Mouse (Mus musculus) cerebellum, adult (tissue): ENCODE measurements around the gene Gm20388.
"Not testable (repeated sequence)": the region's sequence is repeated elsewhere in the genome, so short reads cannot be mapped to it uniquely, and the experiment has no call there.

Source experiments
- ATAC-seq: cut with Nextera tagmentation; 2 replicates; pipeline ENCODE4 v1.9.2; 2017; ENCODE audit warnings: mild to moderate bottlenecking, moderate library complexity, mixed read lengths; ENCODE audit not compliant: insufficient number of reproducible peaks, low FRiP score, low TSS enrichment

The Gm20388 gene

DNA sequence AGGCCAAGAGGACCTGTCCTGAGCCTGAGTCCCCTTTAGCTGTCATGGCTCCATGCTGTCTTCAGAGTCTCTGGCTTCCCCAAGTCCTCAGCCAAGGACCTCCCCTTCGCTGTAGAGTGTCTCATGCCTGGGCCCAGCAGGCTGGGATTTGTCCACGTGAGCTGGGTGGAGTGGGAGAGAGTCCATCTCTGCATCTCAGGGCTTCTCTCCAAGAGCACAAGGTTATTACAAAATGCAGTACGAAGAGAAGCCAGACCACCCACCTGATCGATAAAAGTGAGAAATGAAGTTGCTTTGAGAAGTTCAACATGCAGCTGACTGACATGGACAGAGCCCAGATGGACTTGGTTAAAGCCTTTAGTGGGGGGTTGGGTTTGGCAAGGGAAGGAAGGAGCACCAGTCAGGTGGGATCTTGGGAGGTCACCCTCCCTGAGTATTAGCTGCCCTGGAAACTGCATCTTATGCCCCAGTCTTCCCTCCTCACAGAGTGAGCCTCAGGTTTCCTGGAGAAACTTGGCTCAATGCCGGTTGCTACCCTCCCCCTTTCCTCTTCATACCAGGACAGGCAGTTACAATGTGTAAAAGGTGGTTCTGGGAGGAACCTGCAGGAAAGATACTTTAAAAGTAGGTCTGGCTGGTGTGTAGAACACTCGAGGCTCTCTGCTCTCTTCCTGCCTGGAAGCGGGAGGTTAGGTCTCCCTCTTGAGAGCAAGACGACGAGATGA lies 2705.7 kb downstream of the Gm20388 start:
- ATAC-seq = no peak

DNA sequence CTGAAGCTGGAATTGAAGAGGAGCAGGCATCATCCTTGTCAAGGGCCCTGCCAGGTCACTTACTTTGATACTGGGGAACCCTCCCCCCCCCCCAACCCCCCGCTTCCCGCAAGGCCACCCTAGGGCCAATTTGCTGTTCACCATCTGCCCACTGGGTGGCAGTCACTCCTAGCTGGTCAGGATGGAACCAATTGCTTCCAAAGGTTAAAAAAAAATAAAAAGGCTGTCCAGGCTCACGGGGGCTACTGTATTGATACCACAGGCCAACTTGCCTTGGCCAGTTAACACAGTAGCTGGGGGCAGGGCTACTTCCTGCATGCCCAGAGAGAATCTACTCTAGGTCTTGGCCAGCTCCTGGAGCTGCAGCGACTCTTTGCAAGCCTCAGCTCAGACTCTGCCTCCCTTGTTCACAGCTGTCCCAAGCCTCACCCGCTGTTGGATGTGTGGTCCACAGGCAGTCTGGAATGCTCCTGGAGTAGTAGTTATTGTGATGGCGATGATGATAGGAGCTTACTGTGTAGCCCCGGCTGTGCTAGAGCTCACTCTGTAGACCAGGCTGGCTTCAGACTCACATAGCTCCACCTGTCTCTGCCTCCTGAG lies 2707.4 kb downstream of the Gm20388 start:
- peak; percentile 53; the same call in 1 of the 2 replicates for ATAC-seq

DNA sequence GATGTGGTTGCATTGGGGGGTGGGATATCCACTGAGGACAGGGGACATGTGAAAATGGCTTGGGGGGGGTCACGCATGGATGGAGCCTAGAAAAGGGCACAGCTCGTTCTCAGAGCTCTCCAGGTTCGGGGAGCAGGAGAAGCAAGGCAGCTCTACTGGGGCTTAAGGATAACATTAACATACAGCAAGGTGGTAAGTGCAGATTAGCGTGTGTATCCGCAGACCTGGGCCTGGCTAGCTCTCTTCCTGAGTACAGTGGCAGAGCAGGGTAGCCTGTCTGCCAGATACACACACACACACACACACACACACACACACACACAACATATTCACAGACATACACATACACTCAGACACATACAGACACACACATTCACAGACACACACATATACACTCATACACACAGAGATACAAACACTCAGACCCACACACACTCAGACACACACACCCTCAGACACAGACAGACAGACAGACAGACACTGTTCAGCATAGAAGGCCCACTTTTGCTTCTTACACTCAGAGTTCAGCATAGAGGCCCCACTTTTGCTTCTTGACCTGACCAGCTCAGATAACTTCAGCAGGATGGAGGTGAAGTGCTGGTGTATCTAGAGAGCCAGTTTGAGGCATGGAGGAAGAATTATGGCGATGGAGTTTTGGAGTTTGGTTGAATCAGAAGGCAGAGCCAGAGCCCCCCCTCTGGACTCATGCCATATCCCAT lies 2708.2 kb downstream of the Gm20388 start:
- no peak for ATAC-seq

DNA sequence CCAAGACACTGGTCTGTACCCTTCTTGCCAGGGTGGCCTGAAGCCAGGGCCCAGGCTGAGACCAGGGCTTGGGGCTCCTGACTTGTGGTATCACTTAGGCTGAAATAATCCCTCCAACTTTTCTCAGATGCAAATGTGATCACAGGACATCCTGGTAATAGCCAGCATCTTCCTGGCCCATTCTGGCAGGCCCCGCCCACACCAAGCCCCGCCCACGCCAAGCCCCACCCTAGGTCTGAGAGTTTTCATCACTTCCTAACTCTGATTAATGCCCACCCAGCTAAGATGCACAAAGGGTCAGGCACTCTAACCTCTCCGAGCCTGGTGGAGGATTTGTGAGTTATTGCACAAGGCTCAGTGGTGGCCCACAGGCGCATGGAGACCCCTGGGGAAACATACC lies 2709.8 kb downstream of the Gm20388 start:
- ATAC-seq = no peak

DNA sequence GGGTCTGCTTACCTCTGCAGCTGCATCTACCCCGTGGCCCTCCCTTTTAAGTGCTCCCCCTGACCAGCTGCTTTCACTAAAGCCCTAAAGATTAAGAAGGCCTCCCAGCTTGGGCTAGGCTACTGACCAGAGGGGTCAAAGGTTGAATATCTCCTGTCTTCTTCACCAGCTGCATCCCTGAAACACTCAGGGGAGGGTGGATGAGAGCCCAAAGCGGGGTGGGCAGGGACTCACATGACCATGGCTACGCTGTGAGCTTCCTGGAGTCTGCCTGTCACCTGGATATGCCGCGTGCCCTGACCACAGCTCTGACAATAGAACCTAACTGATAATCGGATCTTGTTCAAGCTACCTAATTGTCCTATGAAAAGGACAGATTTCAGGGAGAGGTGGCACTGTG lies 2712.1 kb downstream of the Gm20388 start, which contains the start of gene Pabpn1l:
Pabpn1l (minus strand) TSS at position 13 of the 400 bp plus-strand sequence.
- no peak for ATAC-seq

GRCm38 (mm10) chr8:122623844-122624642 lies 2713.4 kb downstream of the Gm20388 start:
- no peak for ATAC-seq

- no peak for ATAC-seq
Measured at GRCm38 (mm10) chr8:122624653-122625052, 2714.0 kb downstream of the Gm20388 start.

GRCm38 (mm10) chr8:122625811-122626210 lies 2715.2 kb downstream of the Gm20388 start:
- no peak for ATAC-seq

GRCm38 (mm10) chr8:122626896-122627295 lies 2716.3 kb downstream of the Gm20388 start:
- ATAC-seq = no peak

DNA sequence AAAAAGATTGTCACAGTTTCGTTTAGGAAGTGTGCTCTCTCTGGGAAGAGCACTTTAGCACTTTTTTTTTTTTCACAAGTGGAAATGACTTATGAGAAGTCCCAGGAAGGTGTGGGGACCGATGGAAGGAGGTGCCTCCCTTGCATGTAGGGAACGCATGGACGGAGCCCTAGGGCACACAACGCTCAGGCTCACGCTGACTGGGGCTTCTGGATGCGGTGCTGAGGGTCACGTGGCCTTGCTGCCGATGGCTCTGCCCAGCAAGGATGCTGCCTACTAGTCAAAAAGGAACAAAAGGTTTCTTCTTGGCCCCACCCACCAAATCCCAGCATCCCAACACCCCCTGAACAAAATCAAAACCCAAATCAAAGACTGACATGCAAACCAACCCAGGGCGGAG lies 2718.7 kb downstream of the Gm20388 start:
- ATAC-seq = no peak

- no peak for ATAC-seq
Measured at GRCm38 (mm10) chr8:122630696-122631095, 2720.1 kb downstream of the Gm20388 start.

DNA sequence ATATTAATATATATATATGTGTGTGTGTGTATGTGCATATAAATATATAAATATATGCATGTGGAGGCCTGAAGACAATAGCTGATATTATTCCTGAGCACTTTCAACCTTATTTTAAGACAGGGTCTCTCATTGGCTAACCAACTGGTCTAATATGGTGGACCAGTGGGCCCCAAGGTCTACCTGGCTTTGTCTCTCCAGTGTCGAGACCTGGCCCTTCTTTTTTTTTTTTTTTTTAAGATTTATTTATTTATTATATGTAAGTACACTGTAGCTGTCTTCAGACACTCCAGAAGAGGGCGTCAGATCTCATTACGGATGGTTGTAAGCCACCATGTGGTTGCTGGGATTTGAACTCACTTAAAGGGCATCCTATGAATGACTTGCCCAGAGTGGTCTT lies 2721.5 kb downstream of the Gm20388 start:
- ATAC-seq = not testable (repeated sequence)

- no peak for ATAC-seq
Measured at GRCm38 (mm10) chr8:122633205-122633604, 2722.6 kb downstream of the Gm20388 start.

DNA sequence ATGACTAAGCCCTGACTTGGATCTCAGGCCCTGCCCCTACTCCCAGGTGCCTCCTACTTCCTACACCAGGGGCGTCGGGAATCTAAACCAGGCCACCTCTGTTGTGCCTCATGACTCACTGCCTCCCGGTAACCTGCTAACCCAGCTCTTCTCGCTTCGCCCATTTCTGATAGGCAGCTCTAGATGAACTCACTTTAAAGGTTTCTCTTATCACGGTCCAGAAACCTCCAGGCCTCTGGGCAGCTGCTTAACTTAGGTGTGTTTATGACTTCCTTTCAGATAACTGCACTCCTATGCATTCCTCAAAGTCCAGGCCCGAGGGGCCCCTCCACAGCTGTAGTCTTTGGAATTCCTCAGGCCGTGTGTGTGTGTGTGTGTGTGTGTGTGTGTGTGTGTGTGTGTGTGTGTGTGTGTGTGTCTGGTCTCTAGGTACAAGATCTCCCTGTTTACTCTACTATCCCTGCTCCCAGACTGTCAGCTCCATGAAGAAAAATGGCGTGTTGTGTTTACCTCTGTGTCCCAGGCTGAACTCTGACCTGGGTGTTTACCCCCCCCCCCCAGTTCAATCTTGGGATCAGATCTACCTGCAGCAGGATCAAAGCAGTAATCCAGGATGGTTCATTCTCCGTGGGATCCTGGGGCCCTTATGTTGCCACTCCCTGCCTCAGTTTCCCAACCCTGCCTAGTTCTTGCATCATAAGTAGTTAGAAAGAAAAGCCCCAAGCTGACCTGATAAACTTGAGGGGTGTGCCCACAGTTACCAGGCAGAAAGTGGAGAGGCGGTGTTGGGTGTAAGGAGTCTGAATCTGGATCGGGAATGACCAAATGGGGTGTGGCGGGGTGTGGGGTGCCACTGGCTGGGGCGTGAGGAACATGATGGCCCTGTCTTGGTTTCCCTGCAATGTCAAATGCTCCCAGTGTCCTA lies 2725.5 kb downstream of the Gm20388 start:
- ATAC-seq = no peak

GRCm38 (mm10) chr8:122636803-122637175 lies 2726.1 kb downstream of the Gm20388 start:
- ATAC-seq = no peak

DNA sequence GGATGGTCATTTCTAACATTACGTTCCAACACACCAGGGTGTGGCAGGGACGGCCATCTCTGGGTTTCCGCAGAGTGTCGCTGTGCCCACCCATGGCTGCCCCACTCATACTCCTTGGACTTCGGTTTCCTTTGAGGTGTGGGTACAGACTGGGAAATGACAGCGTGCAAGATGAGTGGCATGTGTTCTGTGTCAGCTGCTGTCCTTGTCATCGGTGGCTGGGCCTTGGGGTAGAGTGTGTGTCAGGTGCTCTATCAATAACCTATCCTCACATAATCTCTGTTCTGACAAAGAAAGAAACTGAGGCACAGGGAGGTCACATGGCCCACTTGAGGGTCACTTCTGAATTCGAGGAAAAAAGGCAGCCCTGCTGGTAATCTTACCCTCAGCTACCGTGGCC lies 2726.6 kb downstream of the Gm20388 start:
- ATAC-seq = no peak

- 0 out of 2 replicates have a peak, but pooled peaks have one; percentile 21 for ATAC-seq
Measured at GRCm38 (mm10) chr8:122638601-122639000, 2728.0 kb downstream of the Gm20388 start.

GRCm38 (mm10) chr8:122639521-122640248 lies 2729.0 kb downstream of the Gm20388 start:
- ATAC-seq = peak; percentile 6; the same call in 1 of the 2 replicates

- no peak for ATAC-seq
Measured at GRCm38 (mm10) chr8:122640825-122641224, 2730.2 kb downstream of the Gm20388 start.
